Mouse (Mus musculus): ENCODE measurements around the gene Sik2.

DNA sequence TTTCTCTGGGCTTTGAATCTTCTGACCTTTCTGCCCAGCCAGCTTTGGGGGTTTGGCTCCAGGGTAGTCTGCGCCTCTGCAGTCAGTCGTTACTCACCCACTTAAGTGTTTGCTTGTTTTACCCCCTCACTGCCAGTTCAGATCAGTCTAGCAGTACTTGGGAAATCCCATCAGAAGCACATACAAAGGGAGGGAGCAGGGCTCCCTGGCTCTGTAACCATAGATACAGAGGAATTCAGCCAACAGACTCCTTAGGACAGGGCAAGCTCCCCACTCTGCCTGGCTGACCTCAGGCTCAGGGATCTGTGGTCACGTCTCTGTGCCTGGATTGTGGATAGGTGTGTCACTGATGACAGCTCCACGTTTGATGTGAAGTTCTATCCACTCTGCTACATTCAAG, 121.5 kb downstream of the Sik2 start:
- TF ChIP-seq POLR2A (IDR thresholded peaks at IDR 0.05; ENCODE audit: borderline replicate concordance, control insufficient read depth, low read depth, low read length) (no peak), CTCF (IDR thresholded peaks at IDR 0.05; ENCODE audit: control insufficient read depth, insufficient read depth, low read length) (no peak)
